Mouse (Mus musculus) adrenal gland, postnatal 4 days (tissue): ENCODE measurements around the gene Ube2l6. TPM values are rescaled to one million over a fixed set of nuclear protein-coding genes. Genes with fewer than 3 reads are reported as not detected.
"Not testable (repeated sequence)": the region's sequence is repeated elsewhere in the genome, so short reads cannot be mapped to it uniquely, and the experiment has no call there.

Experiments
- DNase-seq, 2 experiments: peaks; one replicate each; pipeline ENCODE4 v3.0.0; 2021 to 2022; ENCODE audit warnings: low spot score in 2 of 2, mixed read lengths in 2 of 2
- total RNA-seq, 2 experiments: library from RNA; stranded (reverse); gene quantifications; 2 replicates each; pipeline ENCODE4 v1.2.3; 2021

The Ube2l6 gene
- total RNA-seq, 2 experiments from 2014 or later = 31.1 to 35.4 TPM

DNA sequence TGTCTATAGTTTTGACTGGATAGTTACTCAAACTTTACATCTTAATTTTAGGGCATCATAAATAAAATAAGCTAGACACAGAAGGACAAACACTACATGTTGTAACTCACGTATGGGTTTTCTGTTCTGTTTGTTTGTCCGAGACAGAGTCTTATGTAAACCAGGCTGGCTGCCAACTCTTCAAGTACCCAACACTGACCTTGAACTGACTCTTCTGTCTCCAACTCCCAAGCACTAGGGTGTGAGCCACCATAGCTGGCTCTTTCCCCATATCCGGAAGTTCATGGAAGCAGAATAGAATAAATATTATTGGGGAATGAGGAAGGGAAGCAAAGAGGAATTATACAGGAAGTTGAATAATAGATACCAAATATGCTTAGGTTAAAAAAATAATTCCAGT lies 6.1 kb upstream of the Ube2l6 start:
- no peak for DNase-seq

GRCm38 (mm10) chr2:84793154-84793553 lies 5.5 kb upstream of the Ube2l6 start:
- DNase-seq = no peak

DNA sequence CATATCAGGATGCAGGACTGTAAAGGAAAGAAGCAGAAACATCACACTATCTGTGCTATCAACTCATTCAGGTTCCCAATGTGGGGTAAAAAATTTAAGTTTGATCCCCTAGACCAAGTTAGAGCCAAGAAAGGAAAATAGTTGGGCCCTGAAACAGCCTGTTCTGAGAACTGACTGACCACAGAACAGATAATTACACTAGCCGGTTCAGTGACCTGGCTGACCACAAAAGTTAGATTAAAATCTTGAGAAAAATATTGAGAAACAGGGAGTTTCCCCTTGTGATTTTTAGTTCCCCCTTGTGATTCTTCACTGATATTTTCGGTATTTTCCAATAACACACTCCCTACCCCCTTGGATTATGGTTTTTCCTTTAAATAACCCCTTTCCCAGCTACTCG lies 4.8 kb upstream of the Ube2l6 start:
- DNase-seq = no peak

- DNase-seq = peak; percentile 43 to 62
Observed at GRCm38 (mm10) chr2:84797833-84798492, 665 bp upstream of the Ube2l6 start.

DNA sequence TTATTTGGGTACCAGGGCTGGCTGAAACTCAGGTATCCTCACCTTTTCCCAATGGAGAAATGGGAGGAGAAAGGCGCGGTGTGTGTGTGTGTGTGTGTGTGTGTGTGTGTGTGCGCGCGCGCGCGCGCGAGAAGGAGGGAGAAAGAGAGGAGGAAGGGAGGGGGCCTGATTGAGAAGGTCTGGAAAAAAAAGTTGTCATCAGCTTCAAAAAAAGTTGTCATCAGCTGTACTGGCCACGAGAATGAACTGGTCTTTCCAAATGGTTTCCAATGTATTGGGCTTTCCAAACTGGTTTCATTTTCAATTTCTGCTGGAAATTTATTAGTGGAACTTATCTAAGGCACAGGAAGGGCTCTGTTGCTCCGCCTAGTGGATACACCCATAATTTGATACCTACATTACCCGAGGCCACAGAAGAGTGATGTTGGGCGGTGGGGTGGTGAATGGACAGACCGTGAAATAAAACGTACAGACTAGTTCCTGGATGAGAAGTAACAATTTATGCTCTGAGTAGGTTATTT lies 473 bp downstream of the Ube2l6 start:
- peak in 1 of 2 experiments; percentile 41 for DNase-seq

GRCm38 (mm10) chr2:84800304-84800703 lies 1.7 kb downstream of the Ube2l6 start:
- no peak for DNase-seq

GRCm38 (mm10) chr2:84801223-84801622 lies 2.6 kb downstream of the Ube2l6 start:
- not testable (repeated sequence) for DNase-seq

DNA sequence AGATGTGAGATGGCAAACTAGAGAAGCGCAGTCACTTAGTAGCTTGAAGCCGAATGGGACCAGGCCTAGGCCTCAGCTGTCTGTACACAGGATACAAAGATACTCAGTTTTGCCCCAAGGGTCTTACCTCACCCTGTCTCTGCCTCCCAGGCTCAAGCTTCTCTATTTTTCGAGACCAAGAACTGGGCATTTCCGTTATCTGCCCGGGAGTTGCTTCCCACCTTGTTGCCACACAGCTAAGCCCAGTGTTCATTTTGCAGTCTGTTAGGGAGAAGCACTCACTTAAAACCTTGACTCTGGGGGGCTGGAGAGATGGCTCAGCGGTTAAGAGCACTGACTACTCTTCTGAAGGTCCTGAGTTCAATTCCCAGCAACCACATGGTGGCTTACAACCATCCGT lies 5.3 kb downstream of the Ube2l6 start:
- DNase-seq = no peak

DNA sequence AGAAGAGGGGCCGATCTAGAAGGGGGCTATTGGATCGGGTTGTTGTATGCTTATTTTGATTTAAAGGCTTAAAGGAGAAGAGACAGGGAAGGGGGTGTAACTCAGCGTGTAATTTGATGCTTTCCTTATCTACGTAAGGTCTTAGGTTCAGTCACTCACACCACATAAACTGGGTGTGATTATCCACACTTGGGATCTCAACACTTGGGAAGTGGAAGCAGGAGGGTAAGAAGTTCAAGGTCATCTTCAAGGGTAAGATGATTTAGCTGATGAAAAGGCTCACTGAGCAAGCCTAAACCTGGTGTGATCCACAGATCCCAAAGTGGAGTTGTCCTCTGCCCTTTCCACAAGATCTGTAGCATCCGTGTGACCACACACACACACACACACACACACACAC lies 7.9 kb downstream of the Ube2l6 start:
- no peak for DNase-seq

- no peak for DNase-seq
Observed at GRCm38 (mm10) chr2:84809330-84809729, 10.7 kb downstream of the Ube2l6 start.

DNA sequence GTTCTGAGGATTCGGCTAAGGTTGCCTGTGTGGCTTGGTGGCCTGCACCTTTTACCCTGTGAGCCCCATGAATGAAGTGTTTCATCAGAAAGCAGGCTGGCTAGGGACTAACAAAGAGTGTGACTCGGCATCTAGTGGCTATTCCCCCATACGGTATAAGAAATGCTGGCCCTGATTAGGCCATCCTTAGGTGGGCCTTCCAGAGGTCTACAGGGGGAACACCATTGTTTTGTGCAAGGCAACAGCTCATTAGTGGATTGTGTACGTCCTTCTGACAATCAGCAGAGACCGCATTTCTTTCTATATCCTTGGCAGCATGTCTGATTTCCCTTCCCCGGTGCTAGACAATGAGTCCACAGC lies 11.9 kb downstream of the Ube2l6 start:
- no peak for DNase-seq

GRCm38 (mm10) chr2:84810886-84811577 lies 12.4 kb downstream of the Ube2l6 start:
- peak; percentile 64 to 73 for DNase-seq

- no peak for DNase-seq
Observed at GRCm38 (mm10) chr2:84811880-84812279, 13.3 kb downstream of the Ube2l6 start.

GRCm38 (mm10) chr2:84812676-84813075 lies 14.0 kb downstream of the Ube2l6 start:
- no peak for DNase-seq

DNA sequence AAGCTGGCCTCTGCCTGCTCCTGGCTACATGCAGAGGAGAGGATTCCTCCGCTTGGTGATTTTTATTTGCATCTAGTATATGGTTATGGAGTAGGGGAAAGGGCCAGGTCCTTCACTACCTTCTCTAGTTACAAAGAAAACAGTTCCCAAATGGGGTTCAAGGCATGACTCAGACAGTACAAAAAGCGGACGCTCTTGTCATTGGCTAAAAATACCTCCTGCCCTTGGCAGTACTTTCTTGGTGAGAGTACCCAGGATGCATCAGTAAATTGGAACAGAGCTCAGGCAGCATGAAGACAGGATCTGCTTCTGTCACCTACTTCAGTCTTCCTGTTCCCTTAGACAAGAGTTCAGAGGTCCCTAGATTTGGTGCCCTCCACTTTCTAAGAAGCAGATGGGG lies 21.2 kb downstream of the Ube2l6 start:
- DNase-seq = no peak

GRCm38 (mm10) chr2:84822552-84822951 lies 23.9 kb downstream of the Ube2l6 start, which contains the start of gene Smtnl1:
TSS of gene Smtnl1 (minus strand) at chr2:84822652.
- DNase-seq = no peak

DNA sequence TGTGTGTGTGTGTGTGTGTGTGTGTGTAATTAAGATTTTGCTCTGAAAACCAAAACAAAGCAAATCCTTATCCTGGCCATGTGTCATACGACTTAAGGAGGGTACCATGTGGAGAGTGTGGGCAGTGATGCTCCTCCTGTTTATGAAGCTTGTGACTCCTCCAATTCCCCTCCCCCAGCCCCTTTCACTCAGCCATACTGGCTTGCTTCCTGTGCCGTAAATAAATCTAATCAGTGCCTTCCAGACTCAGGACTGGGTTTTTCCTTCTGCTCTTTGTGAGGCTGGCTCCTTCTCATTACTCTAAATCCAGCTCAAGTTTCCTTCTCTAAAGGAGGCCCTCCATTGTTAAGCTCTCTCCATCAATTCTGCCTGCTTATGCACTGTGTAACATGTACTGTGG lies 24.6 kb downstream of the Ube2l6 start:
- DNase-seq = no peak

- DNase-seq = peak; percentile 36 to 69
Observed at GRCm38 (mm10) chr2:84826488-84827282, 28.1 kb downstream of the Ube2l6 start, which contains the start of gene Timm10. TSS of gene Timm10 (plus strand) at chr2:84826997.

- no peak for DNase-seq
Observed at GRCm38 (mm10) chr2:84827283-84827920, 28.8 kb downstream of the Ube2l6 start.

DNA sequence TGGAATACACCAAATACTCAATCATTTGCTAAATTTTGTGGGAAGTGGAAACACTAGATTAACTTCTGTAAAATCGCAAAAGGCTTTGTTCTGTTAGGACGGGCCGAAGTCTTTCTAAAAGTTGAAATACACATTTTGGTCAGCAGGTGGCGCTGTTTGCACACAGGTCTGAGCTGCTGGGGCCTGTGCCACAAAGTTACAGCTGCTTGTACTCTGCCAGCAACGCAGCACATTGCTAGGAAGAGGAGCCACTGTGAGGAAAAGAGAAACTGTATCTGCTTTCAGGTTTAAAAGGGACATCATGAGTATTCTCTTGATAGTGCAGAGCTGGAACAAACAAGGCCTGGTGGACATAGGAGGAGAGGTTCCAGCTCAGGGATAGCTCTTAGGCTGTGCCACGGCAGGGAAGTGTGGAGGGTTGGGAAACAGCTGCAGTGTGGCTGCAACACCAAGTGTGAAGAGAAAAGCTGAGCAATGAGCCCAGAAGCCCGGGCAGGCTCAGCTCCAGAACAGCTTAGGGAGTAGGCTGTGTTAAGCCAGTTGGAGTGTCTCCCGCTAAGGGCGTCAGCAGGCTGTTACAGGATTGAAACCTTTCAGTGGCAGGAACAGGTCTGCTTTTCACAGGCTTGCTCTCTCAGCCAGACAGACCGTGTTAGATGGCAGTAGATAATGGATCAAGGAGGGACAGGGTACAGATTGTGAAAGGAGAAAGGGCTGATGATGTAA lies 33.2 kb downstream of the Ube2l6 start:
- DNase-seq = peak; percentile 54 to 66

DNA sequence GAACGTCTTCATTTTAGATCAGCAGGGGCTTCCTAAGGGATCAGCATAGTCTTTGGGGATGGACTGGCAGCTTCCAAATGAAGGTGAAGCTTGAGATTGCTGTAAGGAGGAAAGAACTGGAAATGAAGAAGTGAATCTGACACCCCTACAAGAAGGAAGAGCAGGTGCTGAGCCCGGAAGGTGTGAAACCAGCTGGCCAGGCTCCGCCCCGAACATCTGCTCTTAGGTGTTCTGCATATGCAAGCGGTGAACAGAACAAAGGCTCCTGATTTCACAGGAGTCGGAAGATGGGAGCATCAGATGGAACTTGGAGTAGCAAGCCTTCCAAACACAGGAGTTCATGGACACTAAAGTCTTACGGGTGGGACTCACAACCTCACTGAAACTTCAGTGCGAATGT lies 38.5 kb downstream of the Ube2l6 start:
- no peak for DNase-seq
